Mouse (Mus musculus) CD4-positive, CD25-positive, alpha-beta regulatory T cell, adult 4 months (primary cell): ENCODE measurements around the gene Prkca. TPM values are rescaled to one million over a fixed set of nuclear protein-coding genes. Genes with fewer than 3 reads are reported as not detected.

Source experiments
- ATAC-seq: one replicate; pipeline ENCODE4 v1.8.0; 2017
- polyA plus RNA-seq, 2 experiments: library from polyadenylated mRNA; unstranded; fragments of 100-300 nt; shearing (Covaris generic); gene quantifications; one replicate each; pipeline ENCODE4 v1.2.1; 2017

The Prkca gene
- polyA plus RNA-seq, 2 experiments from 2014 or later, result 13.0 to 15.3 TPM

- ATAC-seq, result no peak
Observed at GRCm38 (mm10) chr11:108336445-108336844, 7.3 kb downstream of the Prkca start.

GRCm38 (mm10) chr11:108335536-108335935 is 8.2 kb downstream of the Prkca start:
- no peak for ATAC-seq

GRCm38 (mm10) chr11:108334658-108335057 is 9.1 kb downstream of the Prkca start:
- no peak for ATAC-seq

- ATAC-seq, result no peak
Observed at GRCm38 (mm10) chr11:108333583-108334379, 9.9 kb downstream of the Prkca start.

- ATAC-seq, result no peak
Observed at GRCm38 (mm10) chr11:108333006-108333405, 10.7 kb downstream of the Prkca start.

- no peak for ATAC-seq
Observed at GRCm38 (mm10) chr11:108330818-108331217, 12.9 kb downstream of the Prkca start.

- no peak for ATAC-seq
Observed at GRCm38 (mm10) chr11:108325943-108326342, 17.8 kb downstream of the Prkca start.

- no peak for ATAC-seq
Observed at GRCm38 (mm10) chr11:108322156-108322555, 21.6 kb downstream of the Prkca start.

GRCm38 (mm10) chr11:108320561-108320960 is 23.2 kb downstream of the Prkca start:
- no peak for ATAC-seq

- ATAC-seq, result no peak
Observed at GRCm38 (mm10) chr11:108319162-108319561, 24.6 kb downstream of the Prkca start.

GRCm38 (mm10) chr11:108317878-108318277 is 25.9 kb downstream of the Prkca start:
- ATAC-seq, result no peak

- no peak for ATAC-seq
Observed at GRCm38 (mm10) chr11:108315736-108316135, 28.0 kb downstream of the Prkca start.

- ATAC-seq, result no peak
Observed at GRCm38 (mm10) chr11:108312516-108312915, 31.2 kb downstream of the Prkca start.

- ATAC-seq, result peak; percentile 66
Observed at GRCm38 (mm10) chr11:108311912-108312311, 31.8 kb downstream of the Prkca start.

GRCm38 (mm10) chr11:108309791-108310190 is 33.9 kb downstream of the Prkca start:
- no peak for ATAC-seq

- ATAC-seq, result no peak
Observed at GRCm38 (mm10) chr11:108308253-108308652, 35.5 kb downstream of the Prkca start.

- no peak for ATAC-seq
Observed at GRCm38 (mm10) chr11:108307258-108307657, 36.5 kb downstream of the Prkca start.

- no peak for ATAC-seq
Observed at GRCm38 (mm10) chr11:108303787-108304186, 39.9 kb downstream of the Prkca start.

GRCm38 (mm10) chr11:108301796-108302490 is 41.8 kb downstream of the Prkca start:
- no peak for ATAC-seq

GRCm38 (mm10) chr11:108301036-108301435 is 42.7 kb downstream of the Prkca start:
- no peak for ATAC-seq

- ATAC-seq, result no peak
Observed at GRCm38 (mm10) chr11:108300443-108300842, 43.3 kb downstream of the Prkca start.

- no peak for ATAC-seq
Observed at GRCm38 (mm10) chr11:108299913-108300312, 43.8 kb downstream of the Prkca start.

GRCm38 (mm10) chr11:108297956-108298355 is 45.8 kb downstream of the Prkca start:
- no peak for ATAC-seq

- no peak for ATAC-seq
Observed at GRCm38 (mm10) chr11:108295373-108295772, 48.4 kb downstream of the Prkca start.
